Mouse (Mus musculus): ENCODE measurements at regions not wholly inside any gene's neighbourhood (a gene's known extent, or its start where the extent isn't known, plus 50 kb on each side); places are given as distances from the start of the nearest gene placed in this dataset.

DNA sequence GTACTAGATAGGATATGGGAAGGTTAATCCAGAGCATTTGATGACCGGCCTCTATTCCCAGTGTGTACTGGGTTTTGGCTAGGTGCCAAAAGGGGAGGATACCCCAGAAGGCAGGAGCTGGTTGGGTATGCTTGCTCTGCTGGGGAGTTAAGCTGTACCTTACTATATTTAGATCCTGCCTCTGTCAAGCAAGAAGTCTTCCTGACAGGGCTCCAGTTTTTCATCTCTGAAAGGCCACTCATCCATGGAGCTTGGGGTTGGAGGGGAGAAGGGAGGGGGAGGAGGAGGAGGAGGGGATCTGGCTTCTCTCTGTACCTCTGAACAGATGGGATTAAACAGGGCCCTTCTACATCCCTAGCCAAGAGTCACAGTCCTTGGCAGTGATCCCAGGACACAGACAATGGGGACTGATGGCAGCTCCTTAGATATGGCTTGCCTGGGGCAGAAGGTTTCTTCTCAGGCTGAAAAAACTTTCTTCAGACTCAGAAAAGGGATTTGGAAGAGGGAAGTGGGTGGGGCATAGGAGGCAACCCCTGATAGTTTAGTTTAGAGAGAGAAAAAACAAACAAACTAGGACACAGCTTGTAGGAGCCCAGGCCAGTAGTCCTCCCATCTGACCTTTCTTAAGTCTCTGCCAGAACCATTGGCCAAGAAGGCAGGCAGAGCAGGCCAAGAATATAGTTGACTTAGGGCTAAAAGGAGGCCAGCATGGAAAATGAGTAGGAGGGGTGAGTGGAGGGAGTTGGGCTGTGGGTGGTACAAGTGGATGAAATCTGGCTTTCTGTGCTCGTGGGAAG is 78.3 kb upstream of the Astn2 start:
- TF ChIP-seq CTCF (IDR thresholded peaks at IDR 0.05; ENCODE audit: insufficient read depth, low read length) (no peak), POLR2A (IDR thresholded peaks at IDR 0.05; ENCODE audit: borderline replicate concordance, extremely low read depth, low read depth, low read length) (no peak)
- 49% methylated on average over 2 of the region's 2 CpGs for WGBS
- Histone ChIP-seq H3K4me1 (ENCODE audit: control insufficient read depth, insufficient read depth, low read length) (no peaks in the 10 kb centered on the region), H3K4me3 (replicated peaks; ENCODE audit: extremely low read depth, low read depth, low read length) (no peak overlapping the region)
- DNase-seq: peak; percentile 2

DNA sequence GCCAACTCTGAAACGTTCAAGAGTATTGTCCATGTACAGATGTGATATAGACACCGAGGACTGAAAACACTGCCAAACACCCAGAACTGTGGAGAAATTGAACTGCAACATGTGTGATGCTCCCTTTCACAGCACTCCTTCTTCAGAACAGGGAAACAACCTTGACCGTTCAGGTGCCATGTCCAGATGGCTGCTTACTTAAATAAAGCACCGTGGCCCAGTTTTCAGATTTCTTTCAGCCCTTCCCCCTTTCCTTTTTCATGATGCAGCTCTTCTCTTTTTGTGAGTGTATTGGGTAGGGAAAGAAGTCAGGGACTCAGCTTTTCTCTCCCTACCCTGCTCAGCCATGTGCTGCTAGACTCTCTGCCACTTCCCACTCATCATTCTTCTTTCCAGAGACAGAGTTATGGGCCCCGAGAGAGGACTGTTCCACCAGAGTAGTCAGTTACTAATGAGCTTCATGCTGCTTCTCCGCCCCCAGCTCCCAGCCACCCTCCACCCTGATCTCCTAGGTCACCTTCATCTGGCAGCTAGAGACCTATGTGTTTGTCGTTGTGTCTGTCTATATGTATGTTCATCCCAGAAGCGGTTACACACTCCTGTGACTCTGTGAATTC is 74.3 kb upstream of the Astn2 start:
- Histone ChIP-seq H3K4me1 (ENCODE audit: control insufficient read depth, insufficient read depth, low read length) (no peaks in the 10 kb centered on the region), H3K4me3 (replicated peaks; ENCODE audit: extremely low read depth, low read depth, low read length) (no peak overlapping the region)
- TF ChIP-seq POLR2A (IDR thresholded peaks at IDR 0.05; ENCODE audit: borderline replicate concordance, extremely low read depth, low read depth, low read length): no peak
- TF ChIP-seq CTCF (IDR thresholded peaks at IDR 0.05; ENCODE audit: insufficient read depth, low read length): no peak
- WGBS: 76% methylated on average over 8 of the region's 8 CpGs
- no peak for DNase-seq
